Comparison of ENCODE assay signal across 8 mouse cellular contexts in the genomic region with DNA sequence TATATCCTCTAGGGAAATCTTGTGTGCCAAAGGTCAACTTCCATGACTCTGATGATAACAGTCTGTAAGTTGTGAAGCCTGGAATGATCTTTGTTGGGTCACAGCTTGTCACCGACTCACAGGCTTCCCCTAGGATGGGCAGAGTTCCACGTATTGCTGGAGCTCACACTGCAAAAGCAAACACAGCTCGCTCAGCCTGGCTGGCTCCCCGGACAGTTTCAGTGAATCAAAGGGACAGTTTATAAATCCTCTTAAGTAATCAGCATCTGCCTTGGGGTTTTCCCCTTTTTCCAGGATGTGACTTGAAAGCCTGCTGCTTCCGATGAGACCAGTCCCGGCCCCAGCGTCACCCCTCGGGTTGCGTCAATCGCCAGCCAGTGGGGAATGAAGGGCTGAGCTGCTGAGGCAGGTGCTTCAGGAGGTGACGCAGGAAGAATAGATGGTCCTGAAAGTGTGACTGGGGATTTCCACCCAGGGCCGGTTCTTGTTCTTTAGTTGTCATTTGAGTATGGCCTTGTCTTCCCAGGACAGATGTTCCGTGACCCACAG. TPM values are rescaled to one million over a fixed set of nuclear protein-coding genes. Genes with fewer than 3 reads are reported as not detected.
A peak's percentile ranks its signal among the peaks of the same experiment; 100 is the strongest.
DNase-seq lines count a peak whose midpoint lies in the region; TF ChIP-seq lines count a peak whose summit lies in the region.

No protein-coding gene starts in this region.

- H3K4me3 ChIP-seq in thymus, adult 2 months (ENCODE audit: control insufficient read depth, insufficient read depth, low read length): no peak overlapping the region
- H3K4me3 ChIP-seq in erythroblast, embryonic 14.5 days (replicated peaks): peak overlapping the region; percentile 49

- H3K27me3 ChIP-seq in thymus, adult 2 months (ENCODE audit: control insufficient read depth, insufficient read depth, low read length): no peaks in the 10 kb centered on the region
- peaks cover 34% of the 10 kb centered on the region for H3K27me3 ChIP-seq in erythroblast, embryonic 14.5 days (ENCODE audit: control insufficient read depth)

- H3K4me1 ChIP-seq in thymus, adult 2 months (replicated peaks; ENCODE audit: control insufficient read depth, insufficient read depth, low read length): peaks cover 32% of the 10 kb centered on the region
- peaks cover 59% of the 10 kb centered on the region for H3K4me1 ChIP-seq in erythroblast, embryonic 14.5 days (ENCODE audit: control insufficient read depth)

- 48% methylated on average over 13 of the region's 13 CpGs for WGBS in thymus, adult 2 months

- H3K27ac ChIP-seq in thymus, adult 2 months (ENCODE audit: control insufficient read depth, insufficient read depth, low read length): no peak overlapping the region

- DNase-seq in thymus, adult 18-20 months: peak; percentile 13 to 14
- no peak for DNase-seq in thymus, adult 2 months
- peak; percentile 65 for DNase-seq in kidney, adult 9 months
- peak; percentile 61 for DNase-seq in lung, postnatal 36 days
- no peak for DNase-seq in right cerebral cortex, adult 2 months (ENCODE audit: low spot score in 2 of 2)
- no peak for DNase-seq in cerebellum, postnatal 14 days
- no peak for DNase-seq in ovary, adult 18-20 months (ENCODE audit: low spot score)

- no peaks in the 10 kb centered on the region for H3K36me3 ChIP-seq in thymus, adult 2 months (ENCODE audit: control insufficient read depth, insufficient read depth, low read length)
- H3K36me3 ChIP-seq in erythroblast, embryonic 14.5 days (ENCODE audit: control insufficient read depth): no peaks in the 10 kb centered on the region; the same call in 1 of the 2 replicates

- no peak for TF ChIP-seq CTCF in thymus, adult 2 months (IDR thresholded peaks at IDR 0.05; ENCODE audit: borderline replicate concordance, control insufficient read depth, extremely low read depth, insufficient read depth, low read length, poor library complexity)

- peaks cover 3% of the 10 kb centered on the region; the same call in 1 of the 2 replicates for H3K9me3 ChIP-seq in erythroblast, embryonic 14.5 days (ENCODE audit: control insufficient read depth, low read length)

- no peak for TF ChIP-seq POLR2A in thymus, adult 2 months (IDR thresholded peaks at IDR 0.05; ENCODE audit: control insufficient read depth, extremely low read depth, insufficient read depth, low read length, poor library complexity)

RNA-seq across cellular contexts. Expression of a gene that starts 37.5 kb away (rescaled TPM):
- polyA plus RNA-seq in thymus, adult 2 months (2012; rRNA removed): 71.1 and 80.5 TPM in 2 replicates
- 36.4 and 44.9 TPM in 2 replicates for polyA plus RNA-seq in erythroblast, embryonic 14.5 days (2012)

Comparison
In these comparisons a context has a peak if more than half of its experiments do, and no peak if none do; other contexts are left out.
1. DNase-seq: peak in thymus, adult 18-20 months (2 of 2), kidney, adult 9 months (single experiment) and lung, postnatal 36 days (single experiment); none in thymus, adult 2 months (single experiment), right cerebral cortex, adult 2 months (0 of 2), cerebellum, postnatal 14 days (0 of 2) and ovary, adult 18-20 months (single experiment).